Mouse (Mus musculus): ENCODE data around the gene Gm17455. TPM values are rescaled to one million over a fixed set of nuclear protein-coding genes. Genes with fewer than 3 reads are reported as not detected.

Gm17455 gene
- total and polyA plus RNA-seq, 2 experiments from 2014 or later: 0.93 to 12.5 TPM

DNA sequence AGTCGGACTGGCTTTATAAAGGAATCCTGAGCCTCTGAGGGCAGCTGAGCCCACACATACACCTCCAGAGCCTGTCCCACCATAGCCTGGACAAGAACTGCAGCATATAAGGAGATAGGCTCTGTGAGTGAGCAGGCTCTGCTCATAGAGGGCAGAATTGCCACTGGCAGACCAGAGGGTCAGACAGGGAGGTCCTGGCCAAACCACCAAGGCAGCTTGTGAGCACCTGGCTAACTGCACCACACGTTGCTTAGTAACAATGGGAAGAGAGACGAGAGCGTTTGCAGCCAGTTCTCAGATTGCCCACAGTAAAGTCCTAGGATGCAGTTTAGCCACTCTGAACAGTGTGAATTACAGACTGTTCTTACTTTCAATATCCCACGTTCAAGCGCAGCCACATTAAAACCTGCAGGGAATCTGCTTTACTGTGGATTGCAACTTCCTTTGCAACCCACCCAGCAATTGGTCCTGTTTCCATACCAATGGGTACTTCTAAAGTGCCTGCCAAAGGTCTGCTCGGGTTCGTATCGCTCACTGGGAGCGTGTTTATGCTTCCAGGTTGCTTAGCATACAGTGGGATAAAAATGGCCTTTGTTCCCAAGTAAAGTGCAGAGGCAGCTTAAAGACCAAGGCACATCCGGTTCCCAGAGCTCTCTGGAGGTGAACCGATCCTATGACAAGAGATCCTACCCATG, 37.8 kb upstream of the Gm17455 start:
- Histone ChIP-seq H3K4me2 (ENCODE audit: low read depth, low read length, poor library complexity, severe bottlenecking) (no peak overlapping the region), H3K4me3 (ENCODE audit: low read depth, low read length) (no peak overlapping the region), H3K27me3 (ENCODE audit: insufficient read depth, low read length) (no peaks in the 10 kb centered on the region), H3K9me3 (ENCODE audit: low read length) (no peaks in the 10 kb centered on the region), H3K36me3 (ENCODE audit: insufficient read depth, low read length) (no peaks in the 10 kb centered on the region), H3K27ac (ENCODE audit: low read depth, low read length) (no peak overlapping the region), H3K4me1 (ENCODE audit: insufficient read depth, low read length) (no peaks in the 10 kb centered on the region), H3K9ac (replicated peaks; ENCODE audit: low read length, poor library complexity, severe bottlenecking) (no peak overlapping the region)
- 56% methylated on average over 12 of the region's 12 CpGs for WGBS
- ATAC-seq (ENCODE audit: low FRiP score) (no peak), DNase-seq (ENCODE audit: low spot score) (peak; percentile 30)
- TF ChIP-seq CTCF (IDR thresholded peaks at IDR 0.05): no peak

DNA sequence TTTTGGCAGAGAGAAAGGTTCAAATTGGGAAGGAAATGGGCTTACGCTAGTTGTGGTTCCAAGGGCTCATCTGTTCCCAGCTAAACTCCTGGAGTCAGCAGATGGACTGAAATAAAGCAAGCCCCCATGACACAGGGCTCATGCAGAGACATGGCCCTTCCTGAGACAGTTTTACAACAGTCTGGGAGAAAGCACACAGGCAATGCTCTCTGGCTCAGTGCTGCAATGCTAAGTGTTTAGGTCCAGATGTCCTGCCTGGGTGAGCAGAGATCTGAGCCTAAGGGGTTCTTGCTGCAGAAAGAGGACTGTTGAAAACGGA, 37.3 kb upstream of the Gm17455 start:
- ATAC-seq (ENCODE audit: low FRiP score) (no peak), DNase-seq (ENCODE audit: low spot score) (peak; percentile 43)
- Histone ChIP-seq H3K4me1 (ENCODE audit: insufficient read depth, low read length) (no peaks in the 10 kb centered on the region), H3K27ac (ENCODE audit: low read depth, low read length) (no peak overlapping the region), H3K9ac (replicated peaks; ENCODE audit: low read length, poor library complexity, severe bottlenecking) (no peak overlapping the region), H3K27me3 (ENCODE audit: insufficient read depth, low read length) (no peaks in the 10 kb centered on the region), H3K36me3 (ENCODE audit: insufficient read depth, low read length) (no peaks in the 10 kb centered on the region), H3K9me3 (ENCODE audit: low read length) (no peaks in the 10 kb centered on the region), H3K4me2 (ENCODE audit: low read depth, low read length, poor library complexity, severe bottlenecking) (no peak overlapping the region), H3K4me3 (ENCODE audit: low read depth, low read length) (no peak overlapping the region)
- no peak for TF ChIP-seq CTCF (IDR thresholded peaks at IDR 0.05)
- 60% methylated on average over 2 of the region's 2 CpGs for WGBS

DNA sequence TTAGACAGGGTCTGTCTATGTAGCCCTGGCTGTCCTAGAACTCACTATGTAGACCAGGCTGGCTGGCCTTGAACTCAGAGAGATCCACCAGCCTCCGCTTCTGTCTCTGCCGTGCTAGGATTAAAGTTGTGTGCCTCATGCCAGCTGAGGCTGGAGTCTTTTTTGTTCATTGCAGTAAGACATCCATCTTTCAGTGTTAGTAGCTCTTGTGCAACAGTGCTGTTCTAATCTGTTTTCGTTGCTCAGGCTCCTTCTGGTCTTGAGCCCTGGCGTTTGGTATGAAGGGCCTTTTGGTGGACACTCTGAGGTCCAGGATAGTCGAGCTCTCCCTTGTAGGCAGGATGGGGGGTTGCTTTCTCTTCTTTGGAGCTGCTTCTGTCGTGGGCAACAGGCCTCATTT, 36.1 kb upstream of the Gm17455 start:
- 64% methylated on average over 6 of the region's 6 CpGs for WGBS
- no peak for ATAC-seq (ENCODE audit: low FRiP score)

DNA sequence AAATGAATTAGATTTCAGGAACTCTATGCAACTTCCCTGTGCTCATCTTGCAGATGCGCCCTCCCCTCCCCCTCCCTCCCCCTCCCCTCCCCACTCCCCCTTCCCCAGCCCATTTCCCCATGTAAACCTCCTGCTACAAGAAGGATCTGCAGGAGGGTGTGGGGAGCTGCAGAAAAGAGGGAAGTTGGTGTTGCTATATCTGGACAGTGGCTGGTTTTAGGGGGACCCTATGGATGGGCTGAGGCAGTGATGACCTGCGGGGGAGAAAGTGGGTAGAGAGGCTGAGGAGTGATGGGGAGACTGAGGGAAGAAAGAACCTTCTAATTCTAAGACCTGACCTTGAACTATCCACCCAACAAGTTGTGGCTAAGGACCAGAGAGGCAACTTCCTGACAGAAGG, 32.4 kb upstream of the Gm17455 start:
- Histone ChIP-seq H3K9ac (replicated peaks; ENCODE audit: low read length, poor library complexity, severe bottlenecking) (no peak overlapping the region), H3K4me1 (ENCODE audit: insufficient read depth, low read length) (no peaks in the 10 kb centered on the region), H3K4me3 (ENCODE audit: low read depth, low read length) (no peak overlapping the region), H3K4me2 (ENCODE audit: low read depth, low read length, poor library complexity, severe bottlenecking) (no peak overlapping the region), H3K9me3 (ENCODE audit: low read length) (no peaks in the 10 kb centered on the region), H3K27ac (ENCODE audit: low read depth, low read length) (no peak overlapping the region), H3K27me3 (ENCODE audit: insufficient read depth, low read length) (no peaks in the 10 kb centered on the region), H3K36me3 (ENCODE audit: insufficient read depth, low read length) (no peaks in the 10 kb centered on the region)
- WGBS: 94% methylated on average over 2 of the region's 2 CpGs
- ATAC-seq (ENCODE audit: low FRiP score) (no peak), DNase-seq (ENCODE audit: low spot score) (no peak)
- no peak for TF ChIP-seq CTCF (IDR thresholded peaks at IDR 0.05)

More for the DNA sequence above, 36.1 kb upstream of the Gm17455 start:
- H3K36me3 ChIP-seq (ENCODE audit: insufficient read depth, low read length): no peaks in the 10 kb centered on the region
- no peak overlapping the region for H3K4me2 ChIP-seq (ENCODE audit: low read depth, low read length, poor library complexity, severe bottlenecking)
- H3K9ac ChIP-seq (replicated peaks; ENCODE audit: low read length, poor library complexity, severe bottlenecking): no peak overlapping the region
- no peak overlapping the region for H3K27ac ChIP-seq (ENCODE audit: low read depth, low read length)
- H3K4me1 ChIP-seq (ENCODE audit: insufficient read depth, low read length): no peaks in the 10 kb centered on the region
- no peak for TF ChIP-seq CTCF (IDR thresholded peaks at IDR 0.05)
- DNase-seq (ENCODE audit: low spot score): no peak
- no peak overlapping the region for H3K4me3 ChIP-seq (ENCODE audit: low read depth, low read length)
- H3K27me3 ChIP-seq (ENCODE audit: insufficient read depth, low read length): no peaks in the 10 kb centered on the region
- H3K9me3 ChIP-seq (ENCODE audit: low read length): no peaks in the 10 kb centered on the region

DNA sequence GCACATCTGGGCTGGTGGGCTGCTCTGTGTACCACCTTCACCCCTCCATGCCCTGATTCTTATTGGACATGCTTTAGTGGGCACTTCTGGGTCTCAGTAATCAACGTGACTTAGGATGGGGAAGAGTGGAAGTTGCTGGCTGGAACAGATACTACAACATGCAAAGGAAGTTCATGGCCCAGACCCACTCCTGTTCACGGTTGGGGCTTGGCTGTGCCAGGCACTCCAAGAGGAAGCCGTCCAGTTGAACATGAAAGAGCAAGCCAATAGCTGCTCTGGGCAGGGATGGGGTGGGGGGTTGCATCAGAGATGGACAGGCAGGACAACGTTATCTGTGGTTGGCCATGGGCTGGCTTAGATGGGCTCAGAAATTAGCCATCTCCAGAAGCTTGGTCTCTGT, 31.6 kb upstream of the Gm17455 start:
- H3K9ac ChIP-seq (replicated peaks; ENCODE audit: low read length, poor library complexity, severe bottlenecking): no peak overlapping the region
- H3K27ac ChIP-seq (ENCODE audit: low read depth, low read length): no peak overlapping the region
- no peaks in the 10 kb centered on the region for H3K27me3 ChIP-seq (ENCODE audit: insufficient read depth, low read length)
- no peak for ATAC-seq (ENCODE audit: low FRiP score)
- H3K4me3 ChIP-seq (ENCODE audit: low read depth, low read length): no peak overlapping the region
- H3K9me3 ChIP-seq (ENCODE audit: low read length): no peaks in the 10 kb centered on the region
- no peaks in the 10 kb centered on the region for H3K4me1 ChIP-seq (ENCODE audit: insufficient read depth, low read length)
- H3K36me3 ChIP-seq (ENCODE audit: insufficient read depth, low read length): no peaks in the 10 kb centered on the region
- no peak for TF ChIP-seq CTCF (IDR thresholded peaks at IDR 0.05)
- no peak overlapping the region for H3K4me2 ChIP-seq (ENCODE audit: low read depth, low read length, poor library complexity, severe bottlenecking)
- 79% methylated on average over 4 of the region's 4 CpGs for WGBS
- no peak for DNase-seq (ENCODE audit: low spot score)

DNA sequence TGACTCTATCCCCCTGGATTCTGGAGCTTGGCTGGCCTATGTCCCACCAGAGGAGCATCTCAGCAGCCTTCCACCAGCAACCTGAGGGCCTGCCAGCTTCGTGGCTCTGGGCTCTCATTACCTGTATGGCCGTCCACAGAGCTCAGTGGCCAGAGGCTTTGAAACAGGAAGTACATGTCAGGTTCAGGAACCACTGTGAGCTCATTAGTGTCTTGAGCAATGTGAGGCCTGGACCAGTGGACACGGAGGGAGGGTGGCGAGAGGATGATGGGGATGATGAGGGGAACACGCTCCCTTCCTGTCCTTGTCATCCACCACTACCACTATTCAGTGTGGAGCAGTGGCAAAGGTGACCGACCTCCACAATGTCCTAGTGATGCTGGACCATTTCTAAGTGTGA, 30.1 kb upstream of the Gm17455 start:
- H3K4me3 ChIP-seq (ENCODE audit: low read depth, low read length): no peak overlapping the region
- no peaks in the 10 kb centered on the region for H3K4me1 ChIP-seq (ENCODE audit: insufficient read depth, low read length)
- ATAC-seq (ENCODE audit: low FRiP score) (no peak), DNase-seq (ENCODE audit: low spot score) (no peak)
- no peak for TF ChIP-seq CTCF (IDR thresholded peaks at IDR 0.05)
- H3K9ac ChIP-seq (replicated peaks; ENCODE audit: low read length, poor library complexity, severe bottlenecking): no peak overlapping the region
- H3K27ac ChIP-seq (ENCODE audit: low read depth, low read length): no peak overlapping the region
- no peaks in the 10 kb centered on the region for H3K27me3 ChIP-seq (ENCODE audit: insufficient read depth, low read length)
- 93% methylated on average over 6 of the region's 6 CpGs for WGBS
- H3K9me3 ChIP-seq (ENCODE audit: low read length): no peaks in the 10 kb centered on the region
- H3K36me3 ChIP-seq (ENCODE audit: insufficient read depth, low read length): no peaks in the 10 kb centered on the region
- H3K4me2 ChIP-seq (ENCODE audit: low read depth, low read length, poor library complexity, severe bottlenecking): no peak overlapping the region

Data from midbrain, postnatal 0 days (tissue).